Mouse (Mus musculus): ENCODE results near the gene Amigo1.

The Amigo1 gene
- long read RNA-seq, experiment 1, full-length matches to known transcripts = 2 of 14 reads
- long read RNA-seq, experiment 1, partial matches to known transcripts = 0 of 14 reads
- long read RNA-seq, experiment 1, other reads (novel, unspliced or antisense) = 12 of 14 reads
- long read RNA-seq, experiment 2, full-length matches to known transcripts = 2 of 6 reads
- long read RNA-seq, experiment 2, partial matches to known transcripts = 0 of 6 reads
- long read RNA-seq, experiment 2, other reads (novel, unspliced or antisense) = 4 of 6 reads

DNA sequence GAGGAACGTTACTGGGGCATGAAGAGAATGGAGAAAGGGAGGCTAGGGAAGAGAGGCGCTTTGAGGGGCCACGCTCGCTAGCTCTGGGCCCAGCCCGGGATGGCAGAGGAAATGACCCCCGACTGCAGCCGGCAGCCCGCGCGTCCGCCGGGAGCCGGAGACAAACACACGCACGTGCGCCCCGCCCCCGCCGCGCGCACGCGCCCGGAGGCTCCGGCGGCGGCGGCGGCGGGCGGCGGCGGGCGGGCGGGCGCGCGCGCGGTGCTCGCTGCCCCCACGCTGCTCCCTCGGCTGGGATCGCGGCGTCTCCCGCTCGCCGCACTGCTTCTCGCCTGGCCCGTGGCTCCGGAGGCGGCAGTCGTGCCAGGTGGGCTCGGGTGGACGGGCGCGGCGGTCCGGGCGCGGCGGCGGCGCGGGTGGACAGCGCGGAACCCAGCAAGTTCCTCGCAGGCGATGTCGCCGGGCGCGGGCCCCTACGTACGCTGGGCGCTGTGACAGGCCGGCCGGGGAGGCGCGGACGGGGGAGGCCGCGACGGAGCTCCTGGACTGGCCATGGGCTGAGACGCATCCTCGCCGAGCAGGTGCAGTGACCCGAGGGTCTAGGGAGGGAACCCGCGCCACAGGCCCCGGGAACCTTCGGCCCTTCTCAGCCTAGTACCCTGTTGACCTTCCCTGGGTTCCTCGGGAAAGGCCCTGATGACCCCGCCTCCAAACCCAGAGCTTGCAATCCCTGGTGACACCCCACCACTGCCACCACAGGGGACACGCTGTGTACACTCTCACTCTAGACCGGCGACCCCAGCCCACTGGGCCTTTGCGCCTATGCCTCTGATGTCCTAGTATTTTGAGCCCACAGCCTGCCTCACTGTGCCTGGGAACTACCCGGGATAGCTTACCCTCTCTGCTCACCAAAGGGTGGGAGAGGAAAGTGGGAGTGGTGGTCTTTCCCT lies at the start of gene Amigo1:
Amigo1 (plus strand) TSS at position 238 of the 950 bp plus-strand sequence.
- intact Hi-C loops (cut with DNase I) = no loop called here

DNA sequence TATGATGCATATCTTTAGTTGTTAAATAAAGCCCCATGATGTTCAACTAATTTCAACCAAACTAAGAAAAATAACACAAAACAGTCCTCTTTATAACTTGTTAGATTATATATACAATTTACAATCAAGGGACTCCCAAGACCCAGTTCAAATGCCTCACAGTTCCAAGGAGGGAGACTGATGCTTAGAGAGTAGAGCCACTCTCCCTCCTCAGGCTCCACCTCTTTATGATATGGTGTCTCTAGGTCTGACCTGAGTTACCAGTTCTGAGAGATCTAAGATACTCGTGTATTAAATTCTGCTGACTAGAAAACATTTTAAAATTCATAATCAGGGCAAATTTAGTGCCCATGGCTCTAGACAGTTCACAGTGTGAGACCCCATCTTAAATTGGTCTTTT lies 47.0 kb upstream of the Amigo1 start:
- intact Hi-C loops (cut with DNase I) = no loop called here

DNA sequence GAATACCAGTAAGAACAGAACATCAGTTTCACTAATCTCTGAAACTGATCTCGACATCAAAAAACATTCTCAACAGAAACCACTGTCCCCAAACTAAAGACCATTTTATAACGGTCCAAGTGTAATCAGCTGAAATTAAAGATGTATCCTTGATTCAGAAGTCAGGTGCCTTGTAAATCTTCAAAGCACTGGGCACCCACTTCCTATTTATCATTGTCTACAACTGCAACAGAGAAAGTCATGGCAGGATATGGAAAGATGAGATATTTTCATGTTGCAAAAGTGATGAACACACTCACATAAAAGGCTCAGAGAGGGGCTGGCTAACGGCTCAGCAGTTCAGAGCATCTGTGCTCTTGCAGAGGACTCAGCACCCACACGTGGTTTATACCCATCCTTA lies 45.3 kb upstream of the Amigo1 start:
- intact Hi-C loops (cut with DNase I) = loop anchor here (10.0 kb wide), 1 partner anchor 186 kb away; no protein-coding TSS in a partner anchor

DNA sequence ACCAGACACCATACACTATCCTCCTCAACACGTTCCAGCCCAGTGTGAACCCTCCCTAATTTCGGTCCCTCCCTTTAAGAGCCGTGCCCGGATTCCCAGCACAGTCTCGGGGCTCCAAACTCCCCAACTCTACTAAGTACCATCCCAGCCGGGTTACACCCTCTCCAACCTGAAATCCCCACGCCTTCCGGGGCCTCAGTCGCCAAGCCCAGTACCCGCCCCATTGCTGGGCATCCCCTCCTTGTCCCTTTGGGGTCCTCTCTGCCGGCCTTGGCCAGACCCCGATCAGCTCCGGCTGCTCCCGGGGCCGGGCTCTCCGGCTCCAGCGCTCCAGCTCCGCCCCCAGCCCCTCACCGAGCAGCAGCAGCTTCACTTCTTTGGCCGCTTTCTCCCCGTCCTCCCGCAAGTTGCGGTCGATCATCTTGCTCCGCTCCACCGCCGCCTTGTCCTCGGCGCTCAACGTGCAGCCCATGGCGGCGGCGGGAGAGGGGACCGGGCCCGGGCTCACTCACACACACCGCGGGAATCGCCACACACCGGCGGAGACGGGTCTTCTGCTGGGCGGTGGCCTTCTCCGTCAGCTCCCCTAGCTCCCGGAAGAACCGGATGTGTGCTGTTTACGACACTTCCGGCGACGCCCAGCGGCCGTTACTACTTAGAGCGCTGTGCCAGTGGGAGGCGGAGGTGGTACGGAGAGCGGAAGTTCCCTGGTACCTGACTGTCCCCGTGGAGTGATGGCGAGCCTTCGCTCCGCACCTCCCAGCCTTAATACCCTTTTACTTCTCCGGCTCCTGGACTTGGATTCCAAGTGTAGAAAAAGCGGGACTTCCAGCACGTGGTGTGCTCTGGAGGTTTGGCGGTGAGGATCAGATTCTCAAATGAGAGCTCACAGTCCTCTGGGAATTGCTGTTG lies 40.3 kb upstream of the Amigo1 start, which contains the start of gene Gnai3:
Gnai3 (minus strand) TSS at position 613 of the 912 bp plus-strand sequence.
- intact Hi-C loops (cut with DNase I) = loop anchor here (2.0 to 10.0 kb wide), 3 partner anchors 75 to 213 kb away; partner anchors contain the start of gene Gstm7

DNA sequence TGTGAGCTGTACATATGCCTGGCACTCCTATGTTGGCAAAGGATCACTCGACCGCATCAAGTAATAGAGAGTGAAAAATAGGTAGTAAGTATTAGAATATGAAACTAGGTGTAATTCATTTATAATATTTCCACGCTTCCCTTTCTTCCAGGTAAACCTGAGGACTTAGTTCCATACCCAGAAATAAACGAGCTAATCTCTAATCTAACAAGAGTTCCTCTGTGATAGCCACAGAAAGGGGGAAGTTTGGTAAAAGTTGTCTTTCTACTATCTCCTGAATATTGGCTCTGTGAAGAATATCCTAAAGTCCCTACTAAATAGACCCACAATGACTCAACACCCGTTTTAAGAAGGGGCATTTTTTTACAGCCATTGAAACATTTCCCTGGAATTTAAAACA lies 39.5 kb upstream of the Amigo1 start:
- intact Hi-C loops (cut with DNase I) = loop anchor here (2.0 to 10.0 kb wide), 3 partner anchors 76 to 214 kb away; partner anchors contain the start of gene Gstm7

DNA sequence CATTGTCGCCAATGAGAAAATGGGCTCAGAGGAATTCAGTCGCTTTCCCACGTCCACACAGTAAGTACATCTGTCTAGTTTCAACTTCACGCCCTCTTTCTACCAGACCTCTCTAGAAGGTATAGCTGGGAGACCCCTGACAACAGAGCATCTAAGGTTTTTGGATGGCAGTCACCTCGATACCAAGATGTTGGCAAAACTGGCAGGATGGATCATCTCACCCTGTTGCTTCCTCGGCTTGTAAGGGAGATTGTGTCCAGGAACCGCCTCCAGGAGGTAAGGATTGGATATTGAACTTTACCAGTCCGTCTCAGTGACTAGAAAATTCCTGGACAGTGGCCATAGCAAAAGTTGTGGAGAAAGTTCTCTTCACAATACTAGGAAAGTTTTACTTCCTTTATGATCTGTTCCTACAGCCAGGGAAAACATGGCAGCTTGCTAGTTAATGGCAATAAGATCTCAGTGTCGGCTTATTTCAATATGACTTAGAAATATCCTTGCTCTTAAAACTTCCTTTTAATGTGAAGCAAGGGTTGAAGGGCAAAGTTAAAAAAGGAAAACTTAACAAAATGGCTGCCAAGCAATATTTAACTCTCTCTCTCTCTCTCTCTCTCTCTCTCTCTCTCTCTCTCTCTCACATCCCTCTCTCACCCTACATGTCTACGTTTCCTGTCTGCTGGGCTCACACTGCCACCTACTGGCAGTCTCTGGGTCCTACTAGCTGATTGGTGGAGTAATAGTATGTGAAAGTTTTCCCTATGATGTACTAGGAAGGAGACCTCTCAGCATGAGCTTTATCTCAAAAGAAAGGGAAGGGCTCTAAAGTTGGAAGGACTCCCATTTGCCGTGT lies 38.5 kb upstream of the Amigo1 start:
- intact Hi-C loops (cut with DNase I) = loop anchor here (2.0 to 10.0 kb wide), 3 partner anchors 77 to 215 kb away; partner anchors contain the start of gene Gstm7

DNA sequence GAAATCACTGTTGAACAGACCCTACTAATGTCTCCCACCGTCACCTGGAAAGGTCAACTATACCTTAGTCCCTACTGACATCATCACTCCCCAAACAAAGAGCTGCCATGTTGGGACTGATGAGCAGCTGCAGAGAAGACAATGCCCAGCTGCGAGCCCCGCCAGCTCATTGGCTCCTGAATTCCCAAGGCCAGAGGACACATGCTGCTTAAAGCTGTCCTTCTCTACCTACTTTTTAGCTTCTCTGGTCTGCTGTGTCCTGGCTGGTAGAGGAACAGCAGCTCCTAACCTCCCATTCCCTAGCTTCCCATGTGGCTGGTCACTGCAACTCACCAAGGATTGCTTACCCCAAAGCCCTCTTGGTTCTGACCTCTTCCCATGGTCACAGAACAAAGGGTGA lies 33.8 kb upstream of the Amigo1 start:
- intact Hi-C loops (cut with DNase I) = loop anchor here (5.0 kb wide), 1 partner anchor 280 kb away; no protein-coding TSS in a partner anchor

DNA sequence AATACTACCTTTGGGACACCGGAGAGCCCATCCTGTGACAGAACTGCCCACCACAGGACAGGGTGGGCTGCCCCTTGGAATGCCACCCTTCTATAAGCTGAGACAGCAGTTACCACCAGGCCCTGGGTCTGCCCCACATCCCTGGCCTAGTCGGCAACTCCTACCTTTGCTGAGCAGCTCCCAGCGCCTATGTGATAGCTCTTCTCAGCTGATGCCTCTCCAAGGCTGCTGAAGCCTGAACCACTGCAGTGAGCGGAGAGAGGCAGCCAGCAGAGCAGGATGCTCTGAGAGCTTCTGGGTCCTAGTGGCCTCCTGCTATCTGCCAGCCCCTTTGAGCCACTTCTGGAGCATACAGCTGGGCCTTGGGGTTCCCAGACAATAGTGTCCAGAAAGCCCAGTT lies 31.5 kb upstream of the Amigo1 start, which contains the start of gene Gpr61:
Gpr61 (minus strand) TSS at position 227 of the 400 bp plus-strand sequence.
- intact Hi-C loops (cut with DNase I) = loop anchor here (5.0 kb wide), 1 partner anchor 282 kb away; no protein-coding TSS in a partner anchor

DNA sequence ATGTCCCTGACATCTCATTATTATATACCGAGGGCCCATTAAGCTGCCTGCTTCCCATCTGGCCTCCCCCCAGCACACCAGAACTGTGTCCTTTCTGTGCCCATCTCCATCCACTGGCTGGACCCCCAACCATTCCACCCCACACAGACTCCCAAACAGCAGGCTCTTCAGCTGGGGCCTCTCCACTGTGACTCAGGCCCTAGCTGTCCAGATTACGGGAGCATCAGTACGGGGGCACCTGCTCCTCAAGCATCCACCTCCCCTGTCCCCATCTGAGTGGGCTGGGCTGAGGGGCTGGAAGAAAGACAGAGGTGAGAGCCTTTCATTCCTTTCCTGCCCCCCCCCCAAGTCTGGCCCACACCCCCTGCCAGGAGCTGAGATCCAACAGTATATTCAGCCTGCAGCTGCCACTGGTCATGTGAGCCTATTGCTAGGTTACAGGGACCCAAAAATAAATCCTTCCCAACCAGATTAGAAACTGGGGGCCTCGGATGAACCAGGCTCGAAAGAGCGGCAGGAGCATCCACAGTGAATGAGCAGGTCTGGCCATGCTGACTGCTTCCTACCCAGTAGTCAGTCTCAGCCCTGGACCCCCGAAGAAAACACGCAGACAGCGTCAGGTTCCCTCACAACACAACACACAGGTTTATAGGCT lies 27.6 kb upstream of the Amigo1 start:
- intact Hi-C loops (cut with DNase I) = no loop called here

DNA sequence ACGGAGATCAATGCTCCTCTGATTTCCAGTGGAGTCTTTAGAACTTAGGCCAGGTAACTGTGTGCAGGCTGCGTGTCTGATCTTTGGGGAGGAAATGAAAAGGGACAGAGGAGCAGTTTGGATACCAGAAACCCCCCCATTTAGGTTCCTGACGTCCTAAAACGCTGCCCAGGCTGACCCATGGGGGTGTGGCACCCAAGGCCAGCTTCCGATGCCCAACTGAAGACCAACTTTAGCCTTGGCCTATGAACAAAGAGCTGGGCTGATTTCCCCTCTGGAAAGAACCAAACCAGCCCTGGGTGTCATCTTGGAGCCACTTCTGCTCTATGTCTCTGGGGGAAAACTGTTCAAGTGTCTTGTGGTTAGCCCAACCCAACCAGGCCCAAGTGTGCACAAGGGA lies 22.0 kb upstream of the Amigo1 start:
- intact Hi-C loops (cut with DNase I) = loop anchor here (2.0 to 10.0 kb wide), 3 partner anchors 41 to 221 kb away; partner anchors contain the start of genes Psma5 and Psrc1

DNA sequence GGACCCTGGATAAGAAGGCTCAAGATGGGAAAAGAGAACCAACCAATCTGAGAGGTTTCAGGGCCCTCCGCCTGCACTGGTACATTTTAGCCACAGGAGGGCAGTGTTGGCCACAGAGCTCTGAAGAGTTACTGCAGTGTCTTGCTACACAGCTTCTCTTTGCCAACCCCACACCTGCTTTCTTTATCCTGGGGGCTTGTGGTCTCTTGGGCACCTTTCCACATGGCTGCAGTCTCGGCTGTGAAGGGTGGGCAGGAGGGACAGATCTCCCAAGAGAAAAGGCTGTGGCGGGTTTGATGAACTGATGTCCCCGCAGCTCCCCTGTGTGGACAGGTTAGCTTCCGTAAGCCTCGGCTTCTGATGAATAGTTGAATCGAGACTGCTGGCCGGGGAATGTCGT lies 21.3 kb upstream of the Amigo1 start:
- intact Hi-C loops (cut with DNase I) = loop anchor here (2.0 to 10.0 kb wide), 3 partner anchors 40 to 220 kb away; partner anchors contain the start of genes Psma5 and Psrc1

DNA sequence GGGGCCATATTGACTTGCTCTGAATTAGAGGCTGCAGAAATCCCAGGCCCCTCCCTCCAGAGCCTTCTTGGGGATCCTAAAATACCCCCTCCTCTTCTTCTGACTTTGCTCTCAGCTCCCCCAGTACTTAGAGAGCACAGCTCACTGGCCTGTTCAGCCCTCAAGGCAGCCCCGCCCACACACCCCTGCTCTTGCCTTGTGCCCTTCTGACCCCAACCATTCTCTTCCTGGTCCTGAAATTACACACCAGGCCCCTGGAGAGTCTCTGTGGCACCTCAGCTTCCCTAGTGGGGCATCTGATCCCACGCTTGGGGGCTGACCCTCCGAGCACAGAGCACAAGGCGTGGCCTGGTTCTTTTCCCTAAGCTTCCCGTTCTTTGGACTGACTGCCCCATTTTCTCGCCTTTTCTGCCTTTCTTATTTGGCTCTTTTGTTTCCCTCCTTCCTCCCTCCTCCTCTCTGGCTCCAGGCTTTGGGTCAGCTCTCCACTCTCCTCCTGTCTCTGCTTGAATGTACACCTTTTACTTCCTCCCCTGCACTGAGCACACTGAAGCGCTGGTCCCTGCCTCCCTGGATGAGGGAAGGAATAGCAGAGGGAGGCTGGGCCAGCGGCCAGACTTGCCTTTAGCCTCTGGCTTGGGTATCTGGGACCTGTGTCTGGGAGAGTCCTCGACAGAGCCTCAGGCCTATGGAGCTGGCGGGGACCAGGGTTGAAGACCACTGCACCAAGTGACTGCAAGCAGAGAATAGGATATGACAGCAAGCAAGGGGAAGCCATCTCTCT lies 20.4 kb upstream of the Amigo1 start:
- intact Hi-C loops (cut with DNase I) = loop anchor here (2.0 to 10.0 kb wide), 3 partner anchors 39 to 219 kb away; partner anchors contain the start of genes Psma5 and Psrc1

DNA sequence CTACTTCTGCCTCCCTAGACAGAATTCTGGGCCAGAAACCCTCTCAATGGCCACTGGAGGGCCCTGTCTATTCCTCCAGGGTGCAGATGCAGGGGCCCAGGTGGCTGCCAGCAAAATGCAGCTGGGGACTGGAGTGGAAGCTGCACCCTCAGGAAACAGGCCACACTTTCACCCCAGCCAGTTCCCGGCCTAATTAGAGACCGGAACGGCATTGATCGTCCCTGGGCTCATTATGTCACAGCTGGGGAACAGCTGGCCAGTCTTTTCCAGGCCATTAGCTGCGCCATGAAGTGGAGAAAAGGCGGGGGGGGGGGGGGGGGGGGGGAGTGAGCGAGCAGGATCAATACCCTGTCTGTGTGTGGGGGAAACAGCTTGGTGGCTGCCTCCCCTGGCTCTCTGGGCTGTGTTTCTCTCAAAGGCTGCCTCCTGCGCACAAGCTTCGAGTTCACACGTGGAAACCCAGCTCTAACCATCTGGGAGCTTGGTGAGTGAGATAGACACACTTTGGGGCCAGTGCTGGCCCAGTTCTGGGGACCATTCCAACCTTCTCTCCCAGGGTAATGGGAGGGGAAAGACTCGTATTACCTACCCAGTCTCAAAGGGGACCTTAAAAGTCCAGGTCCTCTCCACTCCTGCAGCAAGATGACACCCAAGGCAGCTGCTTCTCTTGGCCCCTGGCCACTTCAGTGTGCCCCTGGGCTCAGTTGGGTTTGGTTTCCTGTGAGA lies 19.5 kb upstream of the Amigo1 start:
- intact Hi-C loops (cut with DNase I) = loop anchor here (10.0 kb wide), 2 partner anchors 88 to 218 kb away; partner anchors contain the start of genes Psma5 and Psrc1

DNA sequence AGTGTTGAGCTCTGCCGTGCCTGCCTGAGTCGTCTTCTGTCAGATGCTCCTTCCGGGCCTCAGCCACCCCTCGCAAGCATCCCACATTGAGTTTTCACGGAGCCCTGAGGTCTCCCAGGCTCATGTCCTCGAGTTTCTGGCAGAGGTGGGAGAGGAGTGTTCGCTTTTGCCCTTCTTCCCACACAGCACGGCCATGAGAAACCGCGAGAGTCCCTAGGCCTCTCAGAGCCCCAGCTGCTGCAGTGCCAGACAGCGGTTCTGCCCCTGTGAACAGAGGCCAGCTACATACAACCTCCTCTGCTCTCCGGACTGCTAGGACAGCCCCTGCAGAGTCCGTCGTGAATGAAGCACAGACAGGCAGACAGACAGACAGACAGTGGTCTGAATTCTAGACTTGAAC lies 18.6 kb upstream of the Amigo1 start:
- intact Hi-C loops (cut with DNase I) = loop anchor here (10.0 kb wide), 2 partner anchors 87 to 217 kb away; partner anchors contain the start of genes Psma5 and Psrc1

DNA sequence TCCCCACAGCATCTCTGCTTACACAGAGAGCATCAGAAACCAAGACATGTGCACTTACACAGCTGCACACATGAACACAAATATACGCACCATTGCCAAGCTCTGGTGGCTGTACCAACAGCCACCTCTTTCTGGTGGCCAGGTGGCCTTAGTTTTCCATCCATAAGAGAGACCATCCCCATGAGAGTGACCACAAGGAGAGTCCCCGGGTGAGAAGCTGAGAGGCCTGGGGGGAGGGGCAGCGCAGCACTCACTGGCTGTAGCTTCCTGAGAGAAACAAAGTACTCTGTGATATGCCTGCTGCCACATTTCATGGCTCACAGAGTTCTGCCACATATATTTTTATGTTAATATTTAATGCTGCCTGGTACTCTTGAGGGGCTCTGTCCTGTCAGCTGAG lies 16.9 kb upstream of the Amigo1 start:
- intact Hi-C loops (cut with DNase I) = loop anchor here (10.0 kb wide), 2 partner anchors 86 to 216 kb away; partner anchors contain the start of genes Psma5 and Psrc1

DNA sequence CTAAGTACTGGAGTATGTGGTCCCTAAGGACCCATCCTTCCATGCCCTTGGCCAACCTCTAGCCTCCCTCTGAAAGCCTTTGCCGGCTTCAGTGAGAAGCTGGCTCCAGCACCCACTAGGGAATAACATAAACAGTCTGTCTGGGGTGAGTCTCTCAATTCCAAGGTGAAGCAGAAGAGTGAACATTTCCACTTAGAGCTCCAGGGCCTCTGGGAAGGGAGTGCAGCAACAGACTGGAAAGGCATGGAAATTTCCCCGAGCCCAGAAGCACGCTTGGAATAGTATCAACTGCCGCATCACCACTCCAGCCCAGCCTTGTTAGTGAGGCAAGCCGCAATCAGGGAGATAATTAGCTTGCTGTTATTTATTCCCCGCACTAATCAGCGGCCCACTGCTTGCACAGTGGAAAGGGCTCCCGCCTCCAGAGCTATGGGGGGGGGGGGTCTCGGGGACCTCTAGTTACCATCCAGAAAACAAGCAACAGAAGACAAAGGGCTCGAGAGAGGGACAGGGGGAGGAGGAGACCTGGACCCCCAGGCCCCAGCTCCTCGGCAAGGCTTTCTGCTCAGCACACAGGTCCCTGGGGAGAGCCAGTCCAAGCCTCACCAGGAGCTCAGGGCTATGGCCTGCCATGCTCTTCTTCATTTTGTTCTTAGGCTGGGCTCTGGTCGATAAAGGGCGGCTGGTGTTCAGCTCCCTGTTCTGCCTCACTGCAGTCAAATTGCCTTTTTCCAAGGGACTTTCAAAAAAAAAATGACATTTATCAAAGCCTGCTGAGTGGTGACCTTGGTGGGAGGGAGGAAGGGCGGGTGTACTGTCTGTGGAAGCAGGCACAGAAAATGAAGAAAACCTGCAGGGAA lies 11.2 kb upstream of the Amigo1 start:
- intact Hi-C loops (cut with DNase I) = no loop called here

Measured in adrenal gland (tissue).